Mouse (Mus musculus): ENCODE data around the gene Gm14410.
"Not testable (repeated sequence)": the region's sequence is repeated elsewhere in the genome, so short reads cannot be mapped to it uniquely, and the experiment has no call there.

Gm14410 gene

GRCm38 (mm10) chr2:177206341-177206740 is at the start of gene Gm14410:
Gene Gm14410, minus strand, starts transcription at chr2:177206421.
- peak in 1 of 2 experiments; percentile 57 for DNase-seq (ENCODE audit: low spot score in 2 of 2)

DNA sequence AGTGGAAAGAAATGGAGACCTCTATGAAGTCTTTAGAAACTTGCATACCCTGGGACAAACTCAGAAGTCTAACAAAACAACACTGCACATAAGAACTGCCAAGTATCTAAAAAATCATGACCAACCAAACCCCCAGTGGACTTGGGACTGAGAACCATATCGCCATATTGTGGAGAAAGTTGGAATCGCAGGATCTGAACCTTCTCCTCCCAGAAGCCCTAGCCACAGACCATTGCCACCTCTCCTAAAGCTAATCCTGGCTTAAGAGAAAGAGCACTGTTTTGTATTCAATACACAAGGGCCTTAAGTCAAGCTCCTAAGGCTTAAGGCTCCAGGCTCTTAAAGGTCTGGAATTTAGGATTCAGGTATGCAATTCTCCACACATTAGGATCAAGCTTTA is 41.2 kb upstream of the Gm14410 start:
- DNase-seq (ENCODE audit: low spot score in 2 of 2): not testable (repeated sequence)

- DNase-seq (ENCODE audit: low spot score in 2 of 2): not testable (repeated sequence)
These were observed 24.2 kb upstream of the Gm14410 start for GRCm38 (mm10) chr2:177230461-177230860.

- DNase-seq (ENCODE audit: low spot score in 2 of 2): not testable (repeated sequence)
These were observed 33.5 kb downstream of the Gm14410 start for GRCm38 (mm10) chr2:177172749-177173148.

Data from spleen, postnatal 4 days (tissue).